Mouse (Mus musculus): Measurements from ENCODE around the gene Pth2.

DNA sequence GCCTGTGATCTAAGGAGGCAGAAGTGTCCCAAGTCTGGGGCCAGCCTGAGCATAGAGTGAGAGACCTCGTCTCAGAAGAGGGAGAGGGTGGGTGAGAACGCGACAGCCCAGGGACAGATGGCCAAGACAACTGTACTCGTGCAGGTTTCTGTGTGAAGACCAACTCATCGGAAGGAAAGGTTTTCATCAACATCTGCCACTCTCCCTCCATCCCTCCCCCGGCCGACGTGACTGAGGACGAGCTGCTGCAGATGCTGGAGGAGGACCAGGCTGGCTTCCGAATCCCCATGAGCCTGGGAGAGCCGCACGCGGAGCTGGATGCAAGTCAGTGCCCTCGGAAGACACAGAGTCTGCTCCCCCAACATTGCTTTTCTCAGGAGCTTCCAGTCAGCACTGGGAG, 23.3 kb upstream of the Pth2 start:
- TF ChIP-seq POLR2A (IDR thresholded peaks at IDR 0.05; ENCODE audit: low read depth, low read length) (no peak), CTCF (conservative IDR thresholded peaks at IDR 0.05 in 1 of 2, IDR thresholded peaks at IDR 0.05 in 1 of 2; ENCODE audit: low read depth in 2 of 2, low read length in 2 of 2) (no peak), USF2 (conservative IDR thresholded peaks at IDR 0.05; ENCODE audit: low read depth, low read length) (no peak), ZC3H11A (IDR thresholded peaks at IDR 0.05; ENCODE audit: low read depth, low read length) (no peak), HCFC1 (IDR thresholded peaks at IDR 0.05; ENCODE audit: low read depth, low read length) (no peak), PAX5 (IDR thresholded peaks at IDR 0.05; ENCODE audit: low read length) (no peak)
